Mouse (Mus musculus) testis, adult 2 months (tissue): ENCODE measurements around the gene Pnkd.

ENCODE experiments used
- CTCF ChIP-seq: fragments of 200-500 bp; IDR thresholded peaks from 2 replicates; pipeline ENCODE4 v1.5.1; 2012; ENCODE audit warnings: low read depth, mild to moderate bottlenecking, inconsistent platforms, low read length, moderate library complexity; ENCODE audit not compliant: control insufficient read depth, insufficient read depth, insufficient replicate concordance
- POLR2A ChIP-seq: fragments of 200-500 bp; IDR thresholded peaks from 2 replicates; pipeline ENCODE4 v1.6.1; 2012; ENCODE audit warnings: low read depth, mild to moderate bottlenecking, inconsistent platforms, low read length, moderate library complexity; ENCODE audit not compliant: control insufficient read depth

DNA sequence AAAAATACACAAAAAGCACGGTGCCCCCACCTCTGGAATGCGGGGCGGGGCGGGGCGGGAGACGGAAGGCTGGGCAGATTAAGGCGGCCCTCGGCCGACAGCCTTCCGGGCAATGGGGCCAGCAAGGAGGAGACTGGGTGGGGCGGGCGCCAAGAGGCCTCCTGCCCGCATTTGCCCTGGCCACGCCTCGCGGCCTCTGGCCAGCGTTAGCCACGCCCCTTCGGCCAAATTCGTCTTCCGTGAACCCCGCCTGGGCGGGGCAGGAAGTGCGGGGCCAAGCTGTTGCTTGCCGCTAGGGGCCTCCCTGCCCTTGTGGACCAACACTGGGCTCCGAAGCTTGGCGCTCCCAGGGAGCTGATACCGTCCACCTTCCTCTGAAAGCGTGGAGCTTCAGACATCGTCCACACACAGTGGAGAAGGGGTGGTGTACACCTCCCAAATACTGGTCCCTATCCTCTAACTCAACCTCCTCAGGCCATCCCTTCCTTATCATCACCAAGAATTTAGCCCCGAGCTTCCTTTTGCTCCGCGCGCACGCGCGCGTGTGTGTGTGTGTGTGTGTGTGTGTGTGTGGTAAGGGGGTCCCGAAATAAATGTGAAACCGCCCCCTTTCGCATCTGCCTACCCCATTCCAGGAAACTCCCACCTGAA, 112.7 kb downstream of the Pnkd start:
- peak; percentile 58; the same call in 1 of the 2 replicates for TF ChIP-seq CTCF
- no peak; the same call in 1 of the 2 replicates for TF ChIP-seq POLR2A
